Mouse (Mus musculus): ENCODE measurements around the gene Tfe3.
A peak's percentile ranks its signal among the peaks of the same experiment; 100 is the strongest.
"Not testable (repeated sequence)": the region's sequence is repeated elsewhere in the genome, so short reads cannot be mapped to it uniquely, and the experiment has no call there.

Gene Tfe3

DNA sequence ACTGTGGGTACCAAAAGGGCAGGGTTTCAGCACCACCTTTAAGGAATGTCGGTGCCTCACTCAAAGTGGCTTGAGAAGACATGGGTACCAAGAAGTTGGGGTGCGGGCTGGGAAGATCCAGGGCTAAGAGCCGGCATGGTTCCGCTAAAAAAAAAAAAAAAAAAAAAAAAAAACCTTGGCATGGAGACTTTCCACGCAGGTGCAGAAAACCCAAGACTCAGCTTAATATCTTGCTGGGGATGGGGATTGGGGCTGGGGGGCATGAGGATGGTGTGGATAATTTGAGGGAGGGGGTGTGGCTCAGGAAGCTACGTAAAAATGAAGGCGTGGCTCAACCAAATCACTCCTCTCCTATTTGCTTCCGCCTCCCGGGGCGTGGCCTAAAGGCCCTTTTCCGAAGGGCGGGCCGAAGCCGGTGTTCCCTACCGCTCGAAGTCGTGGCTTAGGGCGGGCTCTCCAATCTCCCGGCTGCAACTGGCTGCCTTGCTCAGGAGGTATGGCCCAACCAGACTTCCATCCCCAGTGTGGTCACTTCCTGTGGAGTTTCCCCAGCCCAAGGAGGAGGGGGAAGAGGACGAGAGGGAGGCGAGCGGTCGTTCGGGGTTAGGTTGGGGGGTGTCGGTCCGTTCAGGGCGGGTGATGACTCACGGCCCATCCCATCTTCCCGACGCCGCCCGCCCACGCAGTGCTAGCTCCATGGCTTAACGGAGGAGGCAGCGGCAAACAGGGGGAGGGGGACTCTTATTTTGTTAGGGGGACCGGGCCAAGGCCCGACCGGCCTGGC lies at the start of gene Tfe3:
Gene Tfe3 (plus strand): TSS at position 424 of the 784 bp plus-strand sequence.
- DNase-seq, result peak; percentile 82

DNA sequence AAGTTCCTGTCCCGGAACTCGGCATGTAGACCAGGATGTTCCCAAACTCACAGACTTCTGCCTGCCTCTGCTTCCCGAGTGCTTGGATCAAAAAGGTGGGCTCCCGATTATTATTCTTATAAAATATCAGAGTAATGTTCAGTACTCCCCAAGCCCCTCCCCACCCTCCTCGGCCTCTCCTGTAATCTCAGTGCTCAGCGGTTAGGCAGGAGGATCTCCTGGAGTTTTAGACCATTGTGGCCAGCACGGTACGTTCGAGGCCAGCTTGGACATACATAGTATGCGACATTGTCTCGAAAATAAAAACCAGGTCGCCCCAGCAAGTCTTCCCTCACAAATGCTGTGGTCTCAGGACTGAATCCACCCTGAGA lies 48.6 kb upstream of the Tfe3 start:
- DNase-seq, result not testable (repeated sequence)

DNA sequence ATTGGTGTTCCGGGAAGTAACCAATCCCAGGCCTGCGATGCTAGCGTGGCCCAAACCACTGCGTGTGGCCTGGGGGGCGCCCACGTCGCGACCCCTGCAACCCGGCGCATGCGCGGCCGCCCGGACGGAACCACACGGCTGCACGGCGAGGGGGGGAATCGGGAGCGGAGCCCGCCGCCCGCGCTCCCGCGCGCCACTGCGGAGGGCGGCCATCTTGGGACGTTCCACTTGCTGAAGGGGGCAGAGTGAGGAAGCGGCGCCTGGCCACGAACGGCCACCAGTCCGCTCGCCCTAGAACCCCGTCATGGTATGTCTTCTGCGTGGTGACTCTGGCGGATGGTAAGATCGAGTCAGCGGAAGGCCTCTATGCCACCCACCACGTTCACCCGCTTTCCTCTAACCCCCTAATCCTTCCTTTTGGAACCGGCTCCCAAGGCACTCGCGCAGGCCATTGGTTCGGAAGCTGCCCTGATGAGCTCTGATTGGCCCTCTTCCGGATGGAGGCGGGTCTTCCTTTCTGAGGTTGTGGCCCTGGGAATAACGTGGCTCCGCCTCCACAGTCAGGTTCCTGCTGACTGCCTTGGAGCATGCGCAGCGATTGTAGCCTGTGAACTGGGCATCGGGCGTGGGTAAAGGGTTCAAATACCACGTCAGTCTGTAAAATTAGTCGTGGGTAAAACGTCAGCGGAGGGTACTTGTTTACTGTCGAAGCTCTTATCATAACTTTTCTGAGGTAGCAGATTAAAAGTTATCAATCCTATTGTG lies 48.0 kb upstream of the Tfe3 start, which contains the start of gene Wdr45:
Gene Wdr45 (plus strand): TSS at position 199 of the 765 bp plus-strand sequence.
- DNase-seq, result peak; percentile 92

DNA sequence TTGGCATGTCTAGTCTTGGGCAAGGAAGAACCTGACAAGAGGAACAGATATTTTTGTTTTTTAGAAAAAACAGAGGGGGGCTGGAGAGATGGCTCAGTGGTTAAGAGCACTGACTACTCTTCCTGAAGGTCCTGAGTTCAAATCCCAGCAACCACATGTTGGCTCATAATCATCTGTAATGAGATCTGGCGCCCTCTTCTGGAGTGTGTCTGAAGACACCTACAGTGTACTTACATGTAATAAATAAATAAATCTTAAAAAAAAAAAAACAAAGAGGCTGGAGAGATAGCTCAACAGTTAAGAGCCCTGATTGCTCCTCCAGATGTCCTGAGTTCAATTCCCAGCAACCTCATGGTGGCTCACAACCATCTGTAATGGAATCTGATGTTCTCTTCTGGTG lies 46.3 kb upstream of the Tfe3 start:
- peak; percentile 16 for DNase-seq

DNA sequence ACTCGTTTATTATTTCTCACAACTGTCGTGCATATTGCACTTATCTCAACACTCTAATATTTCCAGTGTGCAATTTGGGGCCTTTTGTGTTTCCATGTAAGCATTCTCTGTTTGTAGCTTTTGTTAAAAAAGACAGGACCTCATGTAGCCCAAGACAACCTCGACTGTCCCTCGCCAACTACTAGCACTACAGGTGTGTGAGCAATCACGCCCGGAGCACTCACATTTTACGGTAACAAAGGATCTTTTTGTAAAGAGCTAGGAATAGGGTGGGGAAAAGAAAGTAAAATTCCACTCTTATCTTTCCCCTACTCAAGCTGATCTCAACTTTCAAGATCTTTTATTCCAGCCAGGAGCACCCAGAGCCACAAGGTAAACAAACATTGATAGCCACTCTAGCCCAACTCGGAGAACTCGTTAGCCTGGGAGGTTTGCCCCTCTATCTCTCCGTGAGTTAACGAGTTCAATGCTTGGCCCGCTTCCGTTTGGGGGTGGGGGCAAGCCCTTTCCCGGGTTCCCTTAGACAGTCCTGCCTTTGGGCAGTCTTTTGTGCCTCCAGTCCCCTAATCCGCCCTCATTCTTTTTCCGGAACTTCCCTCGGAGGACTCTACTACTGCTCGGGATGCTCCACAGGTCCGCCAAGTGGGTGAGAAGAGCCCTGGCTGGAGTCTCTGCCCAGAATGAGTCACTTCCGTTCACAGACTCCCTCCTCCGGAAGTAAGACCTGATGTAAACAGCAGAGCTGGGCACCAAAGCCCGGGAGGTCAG lies 40.7 kb upstream of the Tfe3 start, which contains the start of gene Gm45208:
Gene Gm45208 (plus strand): TSS at position 732 of the 768 bp plus-strand sequence.
- peak; percentile 74 for DNase-seq

DNA sequence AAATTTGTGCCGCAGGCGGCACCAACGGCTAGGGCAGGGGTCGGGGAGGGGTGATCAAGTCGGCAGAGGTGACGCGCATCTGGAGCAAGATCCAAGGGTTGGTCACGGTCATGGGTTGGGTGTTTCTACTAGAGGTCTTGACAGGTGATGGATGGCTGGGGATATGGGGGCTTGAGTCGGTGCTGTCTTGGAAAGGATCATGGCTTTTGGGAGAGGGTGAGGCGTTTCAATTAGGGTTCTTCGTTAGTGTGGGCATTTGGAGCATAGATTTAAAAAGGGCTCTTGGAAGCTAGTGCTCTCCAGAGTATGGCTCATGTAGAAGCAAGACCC lies 40.1 kb upstream of the Tfe3 start:
- DNase-seq, result no peak

DNA sequence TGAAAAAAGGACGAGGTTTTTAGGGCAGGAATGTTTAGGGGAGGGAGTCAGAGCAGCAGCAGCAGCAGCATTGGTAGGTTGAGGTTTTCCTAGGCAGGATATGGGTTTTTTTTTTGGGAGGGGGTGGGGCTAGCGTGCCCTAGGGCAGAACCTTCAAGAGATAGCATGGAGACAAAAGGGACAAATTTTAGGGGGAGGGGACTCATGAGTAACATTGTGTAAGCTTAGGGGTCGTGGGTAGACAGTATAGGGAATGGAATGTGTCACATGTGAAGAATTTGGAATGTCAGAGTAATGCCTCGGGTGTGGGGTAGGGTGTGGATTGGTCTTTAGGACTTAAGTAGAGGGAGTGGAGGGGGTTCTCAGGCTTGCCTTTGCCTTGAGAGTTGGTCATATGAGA lies 39.7 kb upstream of the Tfe3 start:
- DNase-seq, result no peak

DNA sequence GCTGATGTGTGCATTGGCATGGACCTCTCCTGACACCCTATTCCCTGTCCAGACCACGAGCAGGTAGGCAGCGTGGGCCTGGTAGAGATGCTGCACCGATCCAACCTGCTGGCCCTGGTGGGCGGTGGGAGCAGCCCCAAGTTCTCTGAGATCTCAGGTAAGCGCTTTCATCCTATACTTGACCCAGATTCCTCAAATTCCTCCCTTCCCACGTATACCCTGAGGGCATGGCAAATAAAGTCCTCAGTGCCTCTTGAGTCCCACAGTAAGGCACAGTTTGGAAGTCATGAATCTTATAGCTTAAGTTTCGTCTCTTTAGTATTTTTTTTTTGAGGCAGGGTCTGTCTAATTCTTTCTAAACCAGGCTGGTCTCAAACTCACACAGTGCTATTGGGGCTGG lies 38.2 kb upstream of the Tfe3 start:
- no peak for DNase-seq

DNA sequence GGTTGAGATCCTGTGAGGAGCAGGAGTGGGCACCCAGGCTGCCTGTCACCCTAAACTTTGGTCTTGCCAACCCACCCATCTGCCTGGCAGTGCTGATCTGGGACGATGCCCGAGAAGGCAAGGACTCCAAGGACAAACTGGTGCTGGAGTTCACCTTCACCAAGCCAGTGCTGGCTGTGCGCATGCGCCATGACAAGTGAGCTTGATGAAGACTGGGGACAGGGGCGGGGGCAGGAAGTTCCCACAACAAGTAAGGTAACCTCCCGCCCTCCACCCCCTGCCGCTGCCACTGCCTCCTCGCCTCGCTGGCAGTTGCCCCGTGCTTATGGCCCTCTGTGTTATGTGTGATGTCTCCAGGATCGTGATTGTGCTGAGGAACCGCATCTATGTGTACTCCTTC lies 36.5 kb upstream of the Tfe3 start:
- no peak for DNase-seq

DNA sequence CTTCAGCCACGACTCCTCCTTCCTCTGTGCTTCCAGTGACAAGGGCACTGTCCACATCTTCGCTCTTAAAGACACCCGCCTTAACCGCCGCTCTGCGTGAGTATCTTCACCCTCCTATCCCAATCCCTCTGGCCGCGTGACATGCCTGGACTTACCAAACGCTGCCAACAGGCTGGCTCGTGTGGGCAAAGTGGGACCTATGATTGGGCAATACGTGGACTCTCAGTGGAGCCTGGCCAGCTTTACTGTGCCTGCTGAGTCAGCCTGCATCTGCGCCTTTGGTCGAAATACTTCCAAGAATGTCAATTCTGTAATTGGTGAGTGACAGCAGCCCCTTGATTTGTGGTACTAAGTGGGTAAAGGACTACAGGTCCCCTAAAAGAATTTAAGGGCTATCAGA lies 35.2 kb upstream of the Tfe3 start:
- no peak for DNase-seq

DNA sequence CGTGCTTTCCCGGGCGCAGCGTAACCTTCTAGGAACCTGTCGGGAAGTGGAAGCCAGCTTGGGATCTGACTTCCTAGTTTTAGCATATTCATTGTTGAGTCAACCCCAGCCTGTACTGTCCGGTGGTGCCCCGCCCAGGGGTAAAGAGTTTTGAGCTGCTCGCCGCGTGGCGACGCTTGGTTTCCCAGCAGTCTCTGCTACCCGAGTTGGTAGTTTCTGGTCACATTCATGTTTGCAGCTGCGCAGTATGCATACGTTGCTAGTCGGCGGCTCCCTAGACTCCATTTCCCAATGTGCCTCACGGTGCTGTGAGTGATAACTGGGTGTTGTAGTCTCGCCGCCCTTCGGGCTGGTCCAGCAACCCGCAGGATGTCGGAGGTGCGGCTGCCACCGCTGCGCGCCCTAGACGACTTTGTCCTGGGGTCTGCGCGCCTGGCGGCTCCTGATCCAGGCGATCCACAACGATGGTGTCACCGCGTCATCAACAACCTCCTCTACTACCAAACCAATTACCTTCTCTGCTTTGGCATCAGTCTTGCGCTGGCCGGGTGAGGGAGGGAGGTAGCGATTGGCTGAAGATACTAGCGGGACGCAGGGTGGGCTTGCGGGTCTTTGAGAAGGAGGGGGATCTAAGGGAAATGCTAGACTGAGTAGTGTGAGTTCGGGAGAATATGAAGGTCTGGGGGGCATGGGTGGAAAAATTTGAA lies 34.0 kb upstream of the Tfe3 start, which contains the start of gene Praf2:
Gene Praf2 (plus strand): TSS at position 225 of the 707 bp plus-strand sequence.
- DNase-seq, result peak; percentile 77

DNA sequence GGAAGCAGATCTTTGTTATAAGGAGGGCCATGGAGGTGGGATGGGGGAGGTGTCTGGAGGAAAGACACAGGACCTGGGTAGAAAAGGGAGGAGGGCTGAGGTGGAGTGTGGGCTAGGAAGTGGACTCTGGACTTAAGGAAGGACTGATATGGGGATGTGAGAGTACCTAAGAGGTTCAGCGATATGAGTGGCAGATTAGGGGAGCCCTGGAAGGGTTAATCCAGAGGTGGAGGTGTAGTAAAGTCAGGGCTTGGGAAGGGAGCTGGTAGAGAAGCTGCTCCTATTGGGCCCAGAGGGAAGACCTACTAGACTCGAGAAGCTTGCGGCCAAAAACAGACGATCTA lies 33.5 kb upstream of the Tfe3 start:
- DNase-seq, result no peak

DNA sequence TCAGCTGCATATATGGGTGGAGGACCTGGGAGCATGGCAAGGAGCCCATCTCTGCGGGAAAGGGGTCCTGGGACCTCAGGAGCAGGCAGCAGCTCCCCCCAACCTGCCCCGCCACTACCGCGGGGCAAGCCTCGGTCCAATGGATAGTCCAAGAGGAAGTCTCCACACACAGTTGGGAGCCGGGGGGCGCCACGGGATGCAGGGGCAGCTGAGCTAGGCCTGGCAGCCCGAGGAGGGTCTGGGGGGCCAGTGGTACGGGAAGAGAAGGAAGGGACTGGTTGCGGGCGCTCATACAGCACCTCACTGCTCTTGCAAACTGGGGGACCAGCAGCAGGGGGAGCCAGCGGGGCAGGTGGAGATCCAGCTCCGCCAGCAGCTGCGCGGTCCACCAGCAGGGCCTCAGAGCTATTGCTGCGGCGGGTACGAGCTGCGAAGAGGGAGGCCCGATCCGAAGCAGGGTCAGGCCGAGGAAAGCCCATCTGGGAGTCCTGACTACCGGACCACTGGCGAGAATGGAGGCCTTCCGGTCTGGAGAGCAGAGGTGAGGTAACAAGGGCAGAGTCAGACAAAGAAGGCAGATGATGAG lies 28.7 kb upstream of the Tfe3 start:
- DNase-seq, result peak; percentile 89

DNA sequence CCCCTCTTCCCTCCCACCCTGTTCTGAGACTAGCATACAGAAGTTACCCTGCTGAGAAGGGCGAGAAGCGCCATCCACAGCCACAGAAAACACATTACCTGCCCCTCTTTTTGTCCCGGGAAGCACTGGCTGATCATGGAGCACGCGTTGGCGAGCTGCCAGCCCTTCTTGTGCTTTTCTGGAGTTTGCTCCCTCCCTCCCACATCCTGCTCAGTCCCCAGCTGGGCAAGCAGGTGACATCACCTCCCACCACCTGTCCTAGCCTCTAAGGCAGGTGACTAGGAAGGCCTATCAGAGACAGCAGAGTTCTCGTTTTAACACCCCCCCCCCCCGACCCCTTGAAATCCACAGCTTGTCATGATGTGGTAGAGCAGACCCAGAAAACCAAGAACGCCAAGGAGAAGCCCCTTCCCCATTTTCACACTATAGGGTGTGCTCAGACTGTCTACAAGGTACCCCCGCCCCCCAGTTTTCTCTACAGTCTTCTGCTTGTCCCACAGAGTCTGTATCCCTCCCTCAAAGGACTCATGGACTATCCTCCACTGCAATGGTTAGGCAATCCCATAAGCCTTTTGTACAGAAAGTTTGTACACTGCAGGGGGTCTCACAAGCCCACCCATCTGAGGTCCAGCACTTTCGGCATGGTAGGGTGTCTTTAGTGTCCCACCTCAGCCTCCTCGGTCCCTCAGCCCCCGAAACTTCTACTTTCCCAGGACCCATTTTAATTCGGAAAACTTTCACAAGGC lies 22.9 kb upstream of the Tfe3 start:
- DNase-seq, result no peak

DNA sequence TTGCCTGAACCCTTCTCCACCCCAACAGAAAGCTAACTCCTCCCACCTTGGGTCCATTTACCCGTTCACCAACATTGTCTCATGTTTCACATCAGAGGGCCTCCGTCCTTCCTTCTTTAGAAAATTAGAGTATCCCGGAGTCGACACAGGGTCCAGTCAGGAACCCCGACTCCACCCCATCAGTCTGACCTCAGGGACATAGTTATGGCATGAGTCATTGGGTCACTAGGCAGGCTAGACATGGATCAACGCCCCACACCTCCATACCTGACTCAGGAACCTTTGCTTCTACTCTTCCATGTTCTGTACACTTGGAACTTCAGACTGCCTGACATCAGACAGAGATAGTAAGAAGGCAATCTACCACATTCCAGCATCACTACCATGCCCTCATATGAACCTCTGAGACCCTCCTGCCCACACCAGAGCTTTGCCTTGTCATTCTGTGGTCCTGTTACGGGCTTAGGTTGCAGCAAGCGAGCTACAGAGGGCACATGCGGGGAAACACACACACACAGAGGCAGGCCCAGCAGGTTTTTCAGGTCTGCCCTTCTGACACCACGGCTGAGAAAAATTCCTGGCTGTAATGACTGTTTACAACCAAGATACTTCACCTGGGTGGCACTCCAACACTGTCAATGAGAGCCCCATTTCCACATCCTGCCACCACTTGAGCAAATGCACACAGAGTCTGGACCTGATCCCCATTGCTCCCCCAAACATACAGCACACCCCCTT lies 22.1 kb upstream of the Tfe3 start:
- no peak for DNase-seq

DNA sequence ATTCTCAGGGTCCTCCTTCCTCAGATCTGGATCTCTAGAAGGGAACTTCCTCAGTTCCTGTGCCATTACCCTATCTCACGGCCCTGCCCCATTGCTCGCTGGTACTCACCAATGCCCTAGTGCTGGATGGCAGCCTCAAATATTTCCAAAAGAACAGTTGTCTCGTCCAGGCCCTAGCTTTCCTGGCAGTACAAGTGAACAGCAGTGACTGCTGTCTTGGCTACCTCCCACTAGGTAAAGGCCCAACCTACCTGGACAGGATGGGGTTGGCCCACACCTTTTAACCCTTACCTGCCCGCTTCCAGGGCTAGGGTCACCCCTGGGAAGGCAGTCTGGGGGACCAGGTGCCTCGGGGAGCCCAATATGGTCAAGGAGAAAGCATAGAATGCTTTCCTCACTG lies 21.3 kb upstream of the Tfe3 start:
- no peak for DNase-seq

DNA sequence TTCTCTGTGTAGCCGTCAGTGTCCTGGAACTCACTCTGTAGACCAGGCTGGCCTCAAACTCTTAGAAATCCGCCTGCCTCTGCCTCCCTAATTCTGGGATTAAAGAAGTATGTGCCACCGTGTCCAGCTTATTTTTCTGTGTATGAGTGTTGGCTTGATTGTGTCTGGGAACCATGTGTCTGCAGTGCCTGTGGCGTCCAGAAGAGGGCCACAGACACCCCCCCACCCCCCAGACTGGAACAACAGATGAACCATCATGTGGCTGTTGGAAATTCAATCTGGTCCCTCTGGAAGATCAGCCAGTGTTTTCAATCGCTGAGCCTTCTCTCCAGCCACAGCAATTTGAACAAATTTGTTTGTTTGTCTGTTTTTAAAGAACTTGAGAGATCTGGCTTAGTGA lies 18.9 kb upstream of the Tfe3 start:
- DNase-seq, result no peak

DNA sequence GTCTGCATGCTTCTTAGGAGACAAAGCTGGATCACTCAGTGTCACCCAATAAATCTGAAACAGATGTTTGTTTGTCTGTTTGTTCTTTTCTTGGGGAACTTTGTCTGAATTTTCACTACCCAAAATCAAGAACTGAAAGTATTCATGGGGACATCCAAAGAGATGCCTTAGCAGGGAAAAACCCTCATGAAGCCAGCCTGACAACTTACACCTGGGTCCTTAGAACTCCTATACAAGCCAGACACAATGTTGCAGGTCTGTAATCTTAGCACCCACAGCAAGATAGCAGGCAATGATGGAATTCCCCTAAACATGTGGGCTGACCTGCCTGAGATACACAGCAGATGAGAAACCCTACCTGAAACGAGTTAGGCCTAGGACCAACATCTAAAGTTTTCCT lies 17.4 kb upstream of the Tfe3 start:
- DNase-seq, result no peak

DNA sequence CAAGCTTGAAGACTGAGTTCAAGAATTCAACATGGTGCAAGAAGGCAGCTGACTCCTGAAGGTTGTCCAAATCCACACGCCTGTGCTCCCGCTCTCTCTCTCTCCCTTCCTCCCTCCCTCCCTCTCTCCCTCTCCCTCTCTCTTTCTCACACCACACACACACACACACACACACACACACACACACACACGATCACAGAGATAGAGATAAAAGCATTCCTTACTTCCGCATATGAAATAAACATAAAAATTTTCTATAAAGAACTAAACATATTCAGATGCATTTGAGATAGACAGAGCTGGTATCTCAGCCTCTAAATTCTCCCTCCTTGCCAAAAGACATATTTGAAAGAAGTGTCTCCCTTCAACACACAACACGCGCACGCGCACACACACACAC lies 16.9 kb upstream of the Tfe3 start:
- no peak for DNase-seq

DNA sequence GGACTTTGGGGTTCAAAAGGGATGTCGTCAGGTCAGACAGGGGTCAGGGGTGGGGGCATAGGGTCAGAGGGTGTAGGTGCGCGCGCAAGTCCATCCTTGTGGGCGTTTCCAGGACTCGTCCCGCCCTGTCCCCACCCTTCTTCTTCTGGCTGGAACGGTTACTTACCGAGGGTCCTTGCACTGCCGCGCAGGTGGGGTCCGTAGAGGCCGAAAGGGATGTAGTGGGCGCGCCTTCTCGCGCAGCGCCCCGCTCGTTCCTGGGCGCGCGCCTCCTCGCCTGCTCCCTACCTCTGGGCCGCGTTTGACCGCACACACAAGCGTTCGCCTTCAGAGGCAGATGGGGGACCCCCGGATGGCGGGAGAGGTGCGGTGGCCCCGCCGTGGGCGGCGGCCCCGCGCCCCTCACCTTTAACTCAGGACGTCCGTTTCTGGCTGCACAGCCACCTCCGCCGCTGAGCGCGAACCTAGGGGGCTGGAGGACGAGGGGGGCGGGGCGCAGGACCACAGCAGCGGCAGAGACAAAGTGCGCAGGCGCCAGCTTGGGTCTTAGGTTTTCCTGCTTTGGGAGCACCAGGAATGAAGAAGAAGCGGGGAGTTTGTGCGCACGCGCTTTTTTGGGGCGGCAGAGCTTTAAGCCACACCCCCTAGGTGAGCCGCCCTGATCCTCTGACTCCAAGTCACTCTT lies 11.8 kb upstream of the Tfe3 start, which contains the start of gene Ccdc120:
Gene Ccdc120 (minus strand): TSS at position 474 of the 685 bp plus-strand sequence.
- peak; percentile 33 for DNase-seq

All from thymus, postnatal 14 days (tissue).